Mouse (Mus musculus): ENCODE measurements around the gene Ninl. TPM values are rescaled to one million over a fixed set of nuclear protein-coding genes. Genes with fewer than 3 reads are reported as not detected.

Ninl gene
- total and polyA plus RNA-seq, 3 experiments, result 10.4 to 22.1 (median 14.6) TPM

- DNase-seq, result no peak
Observed at GRCm38 (mm10) chr2:150997618-150998017, 41.6 kb downstream of the Ninl start.

GRCm38 (mm10) chr2:150995324-150995723 lies 43.9 kb downstream of the Ninl start:
- DNase-seq, result no peak

- no peak for DNase-seq
Observed at GRCm38 (mm10) chr2:150991050-150991449, 48.1 kb downstream of the Ninl start.

- DNase-seq, result peak; percentile 31
Observed at GRCm38 (mm10) chr2:150990506-150990905, 48.7 kb downstream of the Ninl start.

- no peak for DNase-seq
Observed at GRCm38 (mm10) chr2:150985359-150985758, 53.8 kb downstream of the Ninl start.

- DNase-seq, result no peak
Observed at GRCm38 (mm10) chr2:150982051-150982450, 57.1 kb downstream of the Ninl start.

- DNase-seq, result no peak
Observed at GRCm38 (mm10) chr2:150981524-150981923, 57.7 kb downstream of the Ninl start.

- no peak for DNase-seq
Observed at GRCm38 (mm10) chr2:150979861-150980620, 59.1 kb downstream of the Ninl start.

- DNase-seq, result no peak
Observed at GRCm38 (mm10) chr2:150978791-150979190, 60.4 kb downstream of the Ninl start.

- DNase-seq, result no peak
Observed at GRCm38 (mm10) chr2:150977676-150978075, 61.5 kb downstream of the Ninl start.

GRCm38 (mm10) chr2:150976871-150977270 lies 62.3 kb downstream of the Ninl start:
- DNase-seq, result no peak

GRCm38 (mm10) chr2:150973401-150974115 lies 65.6 kb downstream of the Ninl start:
- no peak for DNase-seq

GRCm38 (mm10) chr2:150972681-150973080 lies 66.5 kb downstream of the Ninl start:
- DNase-seq, result no peak

- DNase-seq, result no peak
Observed at GRCm38 (mm10) chr2:150971856-150972255, 67.3 kb downstream of the Ninl start.

GRCm38 (mm10) chr2:150969231-150969630 lies 70.0 kb downstream of the Ninl start:
- no peak for DNase-seq

- no peak for DNase-seq
Observed at GRCm38 (mm10) chr2:150967491-150967890, 71.7 kb downstream of the Ninl start.

- no peak for DNase-seq
Observed at GRCm38 (mm10) chr2:150965951-150966350, 73.2 kb downstream of the Ninl start.

- DNase-seq, result no peak
Observed at GRCm38 (mm10) chr2:150964641-150965040, 74.5 kb downstream of the Ninl start.

- no peak for DNase-seq
Observed at GRCm38 (mm10) chr2:150963246-150963645, 75.9 kb downstream of the Ninl start.

GRCm38 (mm10) chr2:150959521-150959920 lies 79.7 kb downstream of the Ninl start:
- DNase-seq, result peak; percentile 33

GRCm38 (mm10) chr2:150955859-150956258 lies 83.3 kb downstream of the Ninl start:
- no peak for DNase-seq

GRCm38 (mm10) chr2:150951201-150951600 lies 88.0 kb downstream of the Ninl start:
- no peak for DNase-seq

GRCm38 (mm10) chr2:150950056-150950455 lies 89.1 kb downstream of the Ninl start:
- DNase-seq, result no peak

- DNase-seq, result no peak
Observed at GRCm38 (mm10) chr2:150949652-150950051, 89.5 kb downstream of the Ninl start.

Measured in adrenal gland, adult 2 months (tissue).